In genomic region chr2:71453161-71453916, GRCm38 (mm10) we compare ENCODE assay signal across 8 mouse cellular contexts. TPM values are rescaled to one million over a fixed set of nuclear protein-coding genes. Genes with fewer than 3 reads are reported as not detected.
A peak's percentile ranks its signal among the peaks of the same experiment; 100 is the strongest.
DNase-seq lines count a peak whose midpoint lies in the region; ATAC-seq and TF ChIP-seq lines count a peak whose summit lies in the region.

TSS of gene Metap1d (plus strand) at chr2:71453276.

- peak within 1 kb of the TSS; percentile 29 for H3K9ac ChIP-seq in ES-Bruce4 (ENCODE audit: low read depth, poor library complexity, severe bottlenecking)
- peak within 1 kb of the TSS; percentile 65 for H3K9ac ChIP-seq in forebrain, embryonic 13.5 days
- peak within 1 kb of the TSS; percentile 61 for H3K9ac ChIP-seq in liver, postnatal 0 days (replicated peaks)
- peak within 1 kb of the TSS; percentile 57 for H3K9ac ChIP-seq in neural tube, embryonic 14.5 days (replicated peaks; ENCODE audit: low read depth, low read length)

- WGBS in forebrain, embryonic 13.5 days: under 1% methylated on average over 61 of the region's 61 CpGs
- under 1% methylated on average over 61 of the region's 61 CpGs for WGBS in large intestine, adult 2 months
- under 1% methylated on average over 61 of the region's 61 CpGs for WGBS in liver, postnatal 0 days (ENCODE audit: insufficient replicate concordance)
- WGBS in neural tube, embryonic 14.5 days: under 1% methylated on average over 61 of the region's 61 CpGs

- intact Hi-C loops in heart, postnatal 10 days (cut with DNase I): loop anchor here (5.0 kb wide), 2 partner anchors 74 to 94 kb away; partner anchors contain the start of genes Dlx1 and Dlx2

- H3K4me2 ChIP-seq in forebrain, embryonic 13.5 days: peak within 1 kb of the TSS; percentile 86
- H3K4me2 ChIP-seq in liver, postnatal 0 days (ENCODE audit: low read depth, low read length): peak within 1 kb of the TSS; percentile 82
- peak within 1 kb of the TSS; percentile 83 for H3K4me2 ChIP-seq in neural tube, embryonic 14.5 days (ENCODE audit: low read depth, low read length)

- no peaks in the 10 kb centered on the region for H3K36me3 ChIP-seq in ES-Bruce4 (ENCODE audit: control insufficient read depth, insufficient read depth, low read length, poor library complexity, severe bottlenecking)
- no peaks in the 10 kb centered on the region for H3K36me3 ChIP-seq in forebrain, embryonic 13.5 days (ENCODE audit: poor library complexity, severe bottlenecking)
- H3K36me3 ChIP-seq in liver, postnatal 0 days (replicated peaks; ENCODE audit: insufficient read depth, low read length): no peaks in the 10 kb centered on the region
- H3K36me3 ChIP-seq in neural tube, embryonic 14.5 days (ENCODE audit: control insufficient read depth, insufficient read depth, low read length): no peaks in the 10 kb centered on the region

- no peaks in the 10 kb centered on the region for H3K9me3 ChIP-seq in ES-Bruce4 (replicated peaks; ENCODE audit: control insufficient read depth, insufficient read depth, low read length, poor library complexity, severe bottlenecking)
- no peaks in the 10 kb centered on the region for H3K9me3 ChIP-seq in forebrain, embryonic 13.5 days (replicated peaks)
- no peaks in the 10 kb centered on the region for H3K9me3 ChIP-seq in liver, postnatal 0 days (ENCODE audit: low read length)
- no peaks in the 10 kb centered on the region for H3K9me3 ChIP-seq in neural tube, embryonic 14.5 days (ENCODE audit: control insufficient read depth, low read length)

- DNase-seq in heart, postnatal 10 days: peak; percentile 95
- peak; percentile 82 for DNase-seq in large intestine, adult 2 months (ENCODE audit: low read depth, low spot score)
- peak; percentile 95 for DNase-seq in liver, postnatal 0 days
- DNase-seq in testis, postnatal 10 days (ENCODE audit: low spot score): peak; percentile 96

- H3K27ac ChIP-seq in ES-Bruce4 (ENCODE audit: insufficient read depth, low read length): no peak within 1 kb of the TSS
- H3K27ac ChIP-seq in forebrain, embryonic 13.5 days: peak within 1 kb of the TSS; percentile 65; the same call in 1 of the 2 replicates
- H3K27ac ChIP-seq in liver, postnatal 0 days (ENCODE audit: low read depth): peak within 1 kb of the TSS; percentile 52
- H3K27ac ChIP-seq in neural tube, embryonic 14.5 days (ENCODE audit: low read depth, low read length): peak within 1 kb of the TSS; percentile 40; the same call in 1 of the 2 replicates

- no peaks in the 10 kb centered on the region for H3K4me1 ChIP-seq in ES-Bruce4 (ENCODE audit: control insufficient read depth, insufficient read depth, low read length)
- H3K4me1 ChIP-seq in forebrain, embryonic 13.5 days: peaks cover 17% of the 10 kb centered on the region
- peaks cover 3% of the 10 kb centered on the region; the same call in 1 of the 2 replicates for H3K4me1 ChIP-seq in liver, postnatal 0 days (ENCODE audit: insufficient read depth)
- H3K4me1 ChIP-seq in neural tube, embryonic 14.5 days (ENCODE audit: control insufficient read depth, insufficient read depth, low read length): no peaks in the 10 kb centered on the region

- TF ChIP-seq EP300 in ES-Bruce4 (IDR thresholded peaks at IDR 0.05; ENCODE audit: insufficient read depth, low read depth, low read length): 0 out of 2 replicates have a peak, but pooled peaks have one; percentile 36
- TF ChIP-seq EP300 in liver, postnatal 0 days (IDR thresholded peaks at IDR 0.05; ENCODE audit: low read depth): no peak

- peak; percentile 49 for TF ChIP-seq POLR2A in ES-Bruce4 (IDR thresholded peaks at IDR 0.05; ENCODE audit: insufficient read depth, low read length)

- ATAC-seq in cerebellum, adult (ENCODE audit: insufficient number of reproducible peaks, low FRiP score, low TSS enrichment): peak; percentile 99
- ATAC-seq in forebrain, embryonic 13.5 days: peak; percentile 97
- peak; percentile 98 for ATAC-seq in liver, postnatal 0 days
- ATAC-seq in neural tube, embryonic 14.5 days (ENCODE audit: low read depth): peak; percentile 98

- TF ChIP-seq CTCF in ES-Bruce4 (IDR thresholded peaks at IDR 0.05; ENCODE audit: low read depth, low read length): no peak
- peak; percentile 37 for TF ChIP-seq CTCF in liver, postnatal 0 days (IDR thresholded peaks at IDR 0.05; ENCODE audit: low read depth)

- H3K4me3 ChIP-seq in ES-Bruce4 (ENCODE audit: low read depth, low read length): peak within 1 kb of the TSS; percentile 98
- peak within 1 kb of the TSS; percentile 62 for H3K4me3 ChIP-seq in forebrain, embryonic 13.5 days
- H3K4me3 ChIP-seq in liver, postnatal 0 days (ENCODE audit: low read depth, low read length): peak within 1 kb of the TSS; percentile 70
- H3K4me3 ChIP-seq in neural tube, embryonic 14.5 days (ENCODE audit: low read depth, low read length): peak within 1 kb of the TSS; percentile 59

- H3K27me3 ChIP-seq in ES-Bruce4 (ENCODE audit: control insufficient read depth, insufficient read depth, low read length, poor library complexity, severe bottlenecking): no peaks in the 10 kb centered on the region
- 0 out of 2 replicates have a peak, but pooled peaks cover 2% of the 10 kb centered on the region for H3K27me3 ChIP-seq in forebrain, embryonic 13.5 days
- H3K27me3 ChIP-seq in liver, postnatal 0 days (ENCODE audit: insufficient read depth, low read length): no peaks in the 10 kb centered on the region
- 0 out of 2 replicates have a peak, but pooled peaks cover 3% of the 10 kb centered on the region for H3K27me3 ChIP-seq in neural tube, embryonic 14.5 days (ENCODE audit: control insufficient read depth, insufficient read depth, low read length)

RNA-seq across cellular contexts. Expression of gene Metap1d, which starts in this region (rescaled TPM):
- polyA plus RNA-seq in ES-Bruce4 (2011; ENCODE audit: insufficient read depth, insufficient read length, low read depth, missing spikeins): 13.0 and 13.6 TPM in 2 replicates
- polyA plus RNA-seq in forebrain, embryonic 13.5 days (2015; fragmentation: Nextera tagmentation; extraction: Ambion mirVana): 38.1 and 46.4 TPM in 2 replicates
- total RNA-seq in heart, postnatal 10 days (2021): 10 to 100 TPM; 37.3 to 38.4 TPM
- polyA plus RNA-seq in large intestine, adult 2 months (2012; rRNA removed): 12.7 and 15.6 TPM in 2 replicates
- 21.1 and 21.7 TPM in 2 replicates for polyA plus RNA-seq in liver, postnatal 0 days (2015; fragmentation: Nextera tagmentation; extraction: Ambion mirVana)
- 39.3 and 40.9 TPM in 2 replicates for polyA plus RNA-seq in neural tube, embryonic 14.5 days (2014; fragmentation: Nextera tagmentation; extraction: Ambion mirVana)
